Mouse (Mus musculus) layer of hippocampus, postnatal 36 days (tissue): ENCODE data around the gene Cd177. TPM values are rescaled to one million over a fixed set of nuclear protein-coding genes. Genes with fewer than 3 reads are reported as not detected.
"Not testable (repeated sequence)": the region's sequence is repeated elsewhere in the genome, so short reads cannot be mapped to it uniquely, and the experiment has no call there.

ENCODE experiments used
- DNase-seq, 2 experiments: peaks; one replicate each; pipeline ENCODE4 v3.0.0; 2022
- total RNA-seq, 2 experiments: library from RNA; stranded (reverse); gene quantifications; 2 replicates each; pipeline ENCODE4 v1.2.3; 2021

Cd177 gene
- total RNA-seq = not detected

DNA sequence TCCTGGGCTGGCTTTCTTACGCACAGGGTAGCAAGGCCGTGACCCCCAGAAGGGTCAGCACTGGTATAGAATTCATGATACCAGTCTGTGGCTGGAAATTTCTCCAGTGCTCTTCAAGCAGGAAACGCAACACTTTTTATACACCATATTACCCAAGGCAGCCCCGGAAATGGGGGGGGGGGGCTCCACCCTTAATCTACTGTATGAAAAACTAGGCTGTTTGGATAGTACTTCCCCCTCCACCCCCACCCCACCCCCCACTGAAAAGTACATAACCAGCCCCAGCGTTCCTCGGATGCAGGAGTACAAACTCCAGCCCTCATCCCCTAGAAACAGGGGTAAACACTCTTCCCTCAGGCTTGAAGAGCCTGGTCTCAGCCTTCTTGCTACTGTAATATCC is at the start of gene Cd177:
Gene Cd177, minus strand, starts transcription at position 101 of the 400 bp plus-strand sequence.
- no peak for DNase-seq

GRCm38 (mm10) chr7:24809041-24809440 is 48.9 kb upstream of the Cd177 start:
- DNase-seq = no peak

- DNase-seq = no peak
These were observed 44.7 kb upstream of the Cd177 start for GRCm38 (mm10) chr7:24804826-24805225.

- no peak for DNase-seq
These were observed 42.1 kb upstream of the Cd177 start for GRCm38 (mm10) chr7:24802149-24802767.

DNA sequence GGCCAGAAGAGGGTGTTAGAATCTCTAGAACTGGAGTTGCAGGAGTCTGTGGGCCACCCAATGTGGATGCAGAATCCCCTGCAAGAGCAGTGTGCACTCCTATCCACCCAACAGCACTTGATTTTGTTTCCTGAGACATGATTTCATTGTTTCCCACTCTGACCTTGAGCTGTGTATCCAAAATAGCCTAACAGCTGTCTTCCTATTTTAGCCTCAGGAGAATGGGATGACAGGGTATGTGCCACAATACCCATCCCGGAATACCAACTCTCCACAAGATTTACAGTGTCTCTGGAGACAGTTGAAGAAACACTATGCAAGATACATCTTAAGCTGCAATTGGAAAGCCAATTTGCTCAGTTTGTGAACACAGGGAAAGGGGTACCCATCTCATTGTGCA is 37.8 kb upstream of the Cd177 start:
- DNase-seq = no peak

GRCm38 (mm10) chr7:24776918-24777317 is 16.8 kb upstream of the Cd177 start, which contains the start of gene Ceacam10:
Gene Ceacam10 (plus strand): TSS chr7:24777206.
- not testable (repeated sequence) for DNase-seq

DNA sequence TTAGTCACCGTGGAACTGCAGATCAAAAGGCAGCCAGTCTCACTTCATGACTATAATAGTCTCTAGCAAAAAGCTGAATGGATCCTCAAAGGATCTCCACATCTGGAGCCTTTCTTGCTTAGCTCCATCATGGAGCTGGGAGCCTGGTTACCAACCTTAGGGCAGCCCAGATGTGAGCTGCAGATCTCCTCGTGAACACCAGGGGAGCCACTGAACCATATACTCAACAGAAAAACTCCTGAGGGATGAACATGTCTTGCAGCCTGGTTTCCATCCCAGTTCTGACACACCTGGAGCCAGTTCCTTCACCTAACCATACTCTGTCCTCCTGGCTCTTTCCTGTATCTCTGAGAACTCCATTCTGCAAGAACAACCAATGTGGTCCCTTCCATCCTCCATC is 16.0 kb upstream of the Cd177 start:
- no peak for DNase-seq

- DNase-seq = no peak
These were observed 13.9 kb upstream of the Cd177 start for GRCm38 (mm10) chr7:24773942-24774535.

DNA sequence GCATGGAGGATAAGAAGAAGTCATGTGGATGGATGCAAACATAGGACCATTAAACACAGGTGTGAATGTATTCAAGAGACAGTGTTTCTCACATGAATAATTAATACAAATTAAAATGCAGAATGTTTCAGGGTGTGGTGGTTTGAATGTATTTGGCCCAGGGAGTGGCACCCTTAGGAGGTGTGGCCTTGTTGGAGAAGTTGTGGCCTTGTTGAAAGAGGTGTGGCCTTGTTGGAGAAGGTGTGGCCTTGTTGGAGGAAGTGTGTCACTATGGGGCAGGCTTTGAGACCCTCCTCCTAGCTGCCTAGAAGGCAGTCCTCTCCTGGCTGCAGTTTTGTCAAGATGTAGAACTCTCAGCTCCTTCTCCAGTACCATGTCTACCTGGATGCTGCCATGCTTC is 11.2 kb upstream of the Cd177 start:
- DNase-seq = no peak

GRCm38 (mm10) chr7:24762574-24762973 is 2.5 kb upstream of the Cd177 start:
- DNase-seq = no peak

- DNase-seq = no peak
These were observed 1.1 kb upstream of the Cd177 start for GRCm38 (mm10) chr7:24761161-24761560.

DNA sequence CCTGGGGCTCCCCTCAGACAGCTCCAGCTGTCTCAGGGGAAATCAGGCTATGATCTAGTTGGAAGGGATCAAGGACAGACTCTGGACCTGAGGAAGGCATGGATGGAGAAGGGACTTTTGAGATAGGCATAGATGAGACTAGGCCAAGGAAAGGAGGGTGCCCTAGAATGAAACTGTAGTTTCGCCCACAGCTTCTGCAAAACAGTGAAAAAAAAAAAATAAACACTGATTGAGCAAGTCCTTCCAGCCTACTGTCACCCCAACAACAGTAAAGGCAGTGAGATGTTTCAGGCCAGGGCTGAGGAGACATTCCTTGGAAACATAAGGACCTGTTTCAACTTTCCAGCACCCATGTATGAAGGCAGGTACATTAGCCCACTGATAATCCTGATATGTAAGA is 1.6 kb downstream of the Cd177 start:
- no peak for DNase-seq

GRCm38 (mm10) chr7:24753476-24753875 is 6.6 kb downstream of the Cd177 start:
- no peak for DNase-seq

DNA sequence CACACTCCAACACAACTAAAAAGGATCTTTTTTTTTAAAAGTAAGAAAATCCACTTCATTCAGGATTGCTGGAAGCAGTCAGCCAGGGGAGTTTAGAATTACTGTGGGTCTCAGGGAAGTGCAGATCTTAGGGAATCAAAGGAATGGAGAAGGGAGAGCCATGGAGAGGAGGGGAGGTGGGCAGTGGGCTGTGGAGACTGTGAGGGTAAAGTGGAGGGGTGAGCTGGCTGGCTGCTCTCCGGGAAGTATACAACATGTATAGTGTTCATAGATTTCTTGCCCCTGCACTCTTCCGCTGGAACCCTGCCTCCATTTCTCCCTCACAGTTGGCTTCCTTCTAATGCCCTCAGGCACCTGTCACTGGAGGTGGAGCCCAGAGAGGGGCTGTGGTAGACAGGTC is 8.5 kb downstream of the Cd177 start:
- no peak for DNase-seq

- no peak for DNase-seq
These were observed 9.4 kb downstream of the Cd177 start for GRCm38 (mm10) chr7:24750695-24751094.

DNA sequence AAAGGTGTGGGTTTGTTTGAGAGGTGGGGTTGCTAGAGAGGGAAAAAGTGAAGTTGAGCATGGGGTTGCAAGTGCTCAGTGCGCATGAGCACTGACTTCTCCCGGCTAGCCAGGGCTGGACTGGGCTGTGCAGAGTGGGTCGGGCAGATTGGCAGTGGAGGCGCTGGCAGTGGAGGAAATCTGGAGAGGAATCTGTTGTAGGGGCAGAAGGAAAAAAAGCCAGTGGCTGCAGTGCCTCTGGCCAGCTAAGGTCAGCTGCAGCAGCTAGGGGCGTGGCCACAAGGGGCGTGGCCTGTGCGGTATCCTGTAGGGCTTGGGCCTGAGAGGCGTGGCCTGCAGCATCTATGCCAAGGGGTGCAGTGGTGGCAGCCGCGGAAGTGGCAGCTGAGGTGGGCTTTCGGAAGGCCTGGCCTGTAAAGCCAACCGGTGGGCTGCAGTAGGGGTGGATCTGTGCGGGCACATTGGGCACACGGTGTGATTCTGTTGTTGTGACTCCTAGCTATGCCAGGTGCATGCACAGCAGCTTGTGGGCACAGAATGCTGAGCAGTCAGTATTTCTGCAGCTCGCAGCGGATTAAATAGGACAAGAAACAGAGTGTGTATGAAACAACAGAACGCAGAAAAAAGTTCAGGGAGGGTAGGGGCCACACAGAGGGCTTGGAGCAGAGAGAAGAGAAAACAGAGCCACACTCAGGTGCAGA is 24.0 kb downstream of the Cd177 start:
- DNase-seq = no peak

- DNase-seq = not testable (repeated sequence)
These were observed 33.3 kb downstream of the Cd177 start, which contains the start of gene Gm4763 for GRCm38 (mm10) chr7:24726808-24727207. Gene Gm4763 (minus strand): TSS chr7:24726908.

DNA sequence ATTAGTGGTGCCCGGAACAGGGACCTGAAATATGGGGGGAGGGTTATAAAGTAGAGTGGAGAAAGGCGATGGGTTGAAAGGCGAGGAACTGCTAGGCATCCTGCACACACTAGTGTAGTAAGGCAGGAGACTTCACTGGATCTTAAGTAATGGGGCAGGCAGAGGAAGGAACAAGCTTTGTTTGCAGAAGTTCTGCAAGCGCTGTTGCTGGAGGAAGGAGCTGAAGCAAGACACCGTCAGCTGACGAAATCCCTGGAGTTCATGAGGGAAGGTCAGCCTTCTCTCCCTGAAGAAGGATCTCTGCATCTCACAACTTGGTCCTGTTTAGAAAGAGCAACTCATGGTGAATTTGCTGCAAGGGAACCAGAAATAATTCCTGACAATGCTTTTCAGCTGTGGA is 45.1 kb downstream of the Cd177 start:
- no peak for DNase-seq

- DNase-seq = no peak
These were observed 51.2 kb downstream of the Cd177 start, which contains the start of gene BC049730 for GRCm38 (mm10) chr7:24708832-24709292. Gene BC049730 (plus strand): TSS chr7:24709242.

DNA sequence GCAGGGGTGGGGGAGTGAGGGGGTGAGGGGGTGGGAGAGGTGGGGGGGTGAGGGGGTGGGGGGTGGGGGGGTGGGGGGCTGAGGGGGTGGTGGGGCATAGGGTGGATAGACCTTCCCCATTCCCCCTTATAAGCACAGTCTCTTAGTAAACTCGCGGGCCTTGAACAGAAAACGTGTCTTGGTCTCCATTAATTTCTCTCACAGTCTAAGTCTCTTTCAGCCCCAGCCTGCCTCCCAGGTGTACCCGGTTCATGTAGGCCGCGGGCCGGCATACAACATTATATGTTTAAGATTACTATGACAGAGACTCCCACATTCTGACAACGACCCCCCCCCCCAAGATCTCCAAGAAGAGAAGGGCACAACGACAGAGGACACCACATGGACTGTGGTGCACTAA is 57.3 kb downstream of the Cd177 start:
- DNase-seq = not testable (repeated sequence)

- not testable (repeated sequence) for DNase-seq
These were observed 62.2 kb downstream of the Cd177 start for GRCm38 (mm10) chr7:24697891-24698290.
